Mouse (Mus musculus): ENCODE measurements around the gene Shisa5. TPM values are rescaled to one million over a fixed set of nuclear protein-coding genes. Genes with fewer than 3 reads are reported as not detected.
A peak's percentile ranks its signal among the peaks of the same experiment; 100 is the strongest.

The Shisa5 gene
- polyA plus RNA-seq, 1 experiment from 2014 or later, result 49.1 TPM

- no peaks in the 10 kb centered on the region for H3K9me3 ChIP-seq
- H3K4me1 ChIP-seq (replicated peaks), result peaks cover 44% of the 10 kb centered on the region
- H3K27me3 ChIP-seq, result no peaks in the 10 kb centered on the region
- WGBS, result 82% methylated on average over 7 of the region's 7 CpGs
- H3K4me3 ChIP-seq (replicated peaks), result no peak overlapping the region
- H3K9ac ChIP-seq (replicated peaks), result no peak overlapping the region
- H3K36me3 ChIP-seq, result peaks cover 90% of the 10 kb centered on the region
- no peak for ATAC-seq (ENCODE audit: insufficient number of reproducible peaks, insufficient read depth, low FRiP score, low TSS enrichment, low read depth)
- H3K27ac ChIP-seq, result no peak overlapping the region
- no peak overlapping the region for H3K4me2 ChIP-seq
Observed at GRCm38 (mm10) chr9:109103250-109103649, 64.9 kb downstream of the Shisa5 start.

DNA sequence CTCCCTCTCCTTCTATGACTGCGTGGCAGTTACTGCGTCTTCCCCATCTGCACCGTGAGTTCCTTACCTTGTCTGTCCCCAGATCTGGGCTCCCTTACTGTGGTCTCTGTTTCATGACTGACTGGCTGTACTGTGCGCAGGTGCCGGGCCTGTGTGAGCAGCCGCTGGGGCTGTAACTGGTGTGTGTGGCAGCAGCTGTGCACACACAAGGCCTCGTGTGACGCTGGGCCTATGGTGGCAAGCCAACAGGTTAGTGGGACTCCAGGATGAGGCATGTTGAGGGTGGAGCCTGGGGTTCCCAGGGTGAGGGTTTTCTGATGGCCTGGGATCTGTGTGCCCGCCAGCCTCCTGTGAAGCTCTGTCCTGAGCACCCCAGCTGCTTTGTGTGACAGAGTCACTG, 65.7 kb downstream of the Shisa5 start:
- no peak overlapping the region for H3K4me2 ChIP-seq
- no peaks in the 10 kb centered on the region for H3K9me3 ChIP-seq
- H3K27me3 ChIP-seq, result no peaks in the 10 kb centered on the region
- no peak for ATAC-seq (ENCODE audit: insufficient number of reproducible peaks, insufficient read depth, low FRiP score, low TSS enrichment, low read depth)
- H3K4me1 ChIP-seq (replicated peaks), result peaks cover 36% of the 10 kb centered on the region
- H3K9ac ChIP-seq (replicated peaks), result no peak overlapping the region
- no peak overlapping the region; the same call in 1 of the 2 replicates for H3K27ac ChIP-seq
- no peak overlapping the region for H3K4me3 ChIP-seq (replicated peaks)
- 89% methylated on average over 9 of the region's 9 CpGs for whole genome bisulfite sequencing
- H3K36me3 ChIP-seq, result peaks cover 95% of the 10 kb centered on the region

DNA sequence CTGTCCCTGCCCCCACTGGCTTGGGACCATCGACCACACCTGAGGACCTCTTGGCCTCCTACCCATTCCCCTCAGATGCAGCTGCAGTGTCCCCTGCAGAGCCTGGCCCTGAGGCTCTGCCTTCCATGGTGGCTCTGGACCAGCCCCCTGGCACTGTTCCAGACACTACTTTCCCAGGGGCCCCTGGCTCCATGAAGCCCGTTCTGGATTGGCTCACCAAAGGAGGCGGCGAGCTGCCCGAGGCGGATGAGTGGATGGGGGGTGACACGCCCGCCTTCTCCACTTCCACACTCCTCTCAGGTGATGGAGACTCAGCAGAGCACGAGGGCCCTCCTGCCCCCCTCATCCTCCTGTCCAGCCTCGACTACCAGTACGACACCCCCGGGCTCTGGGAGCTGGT, 66.6 kb downstream of the Shisa5 start:
- H3K9me3 ChIP-seq, result no peaks in the 10 kb centered on the region
- H3K36me3 ChIP-seq, result peaks cover 95% of the 10 kb centered on the region
- peaks cover 29% of the 10 kb centered on the region for H3K4me1 ChIP-seq (replicated peaks)
- no peaks in the 10 kb centered on the region for H3K27me3 ChIP-seq
- no peak overlapping the region for H3K27ac ChIP-seq
- no peak overlapping the region for H3K4me3 ChIP-seq (replicated peaks)
- no peak overlapping the region for H3K4me2 ChIP-seq
- ATAC-seq (ENCODE audit: insufficient number of reproducible peaks, insufficient read depth, low FRiP score, low TSS enrichment, low read depth), result no peak
- 82% methylated on average over 12 of the region's 12 CpGs for WGBS
- H3K9ac ChIP-seq (replicated peaks), result no peak overlapping the region

- Histone ChIP-seq H3K9me3 (no peaks in the 10 kb centered on the region), H3K27ac (no peak overlapping the region), H3K4me3 (replicated peaks) (no peak overlapping the region), H3K4me2 (no peak overlapping the region), H3K4me1 (replicated peaks) (peaks cover 29% of the 10 kb centered on the region), H3K27me3 (no peaks in the 10 kb centered on the region), H3K36me3 (peaks cover 95% of the 10 kb centered on the region), H3K9ac (replicated peaks) (no peak overlapping the region)
- ATAC-seq (ENCODE audit: insufficient number of reproducible peaks, insufficient read depth, low FRiP score, low TSS enrichment, low read depth), result no peak
- 90% methylated on average over 12 of the region's 12 CpGs for WGBS
Observed at GRCm38 (mm10) chr9:109105648-109106047, 67.3 kb downstream of the Shisa5 start.

GRCm38 (mm10) chr9:109107341-109107740, 69.0 kb downstream of the Shisa5 start:
- 29% methylated on average over 5 of the region's 6 CpGs for WGBS
- H3K36me3 ChIP-seq, result peaks cover 96% of the 10 kb centered on the region

More at GRCm38 (mm10) chr9:109107341-109107740, 69.0 kb downstream of the Shisa5 start:
- peaks cover 29% of the 10 kb centered on the region for H3K4me1 ChIP-seq (replicated peaks)
- H3K9me3 ChIP-seq, result no peaks in the 10 kb centered on the region
- no peak overlapping the region for H3K4me2 ChIP-seq
- no peaks in the 10 kb centered on the region for H3K27me3 ChIP-seq
- H3K9ac ChIP-seq (replicated peaks), result no peak overlapping the region
- H3K4me3 ChIP-seq (replicated peaks), result no peak overlapping the region
- ATAC-seq (ENCODE audit: insufficient number of reproducible peaks, insufficient read depth, low FRiP score, low TSS enrichment, low read depth), result no peak; the same call in 1 of the 2 replicates
- peak overlapping the region; percentile 42 for H3K27ac ChIP-seq

Other genes starting within 250 kb of the Shisa5 start
- 19.3 and 21.6 TPM in 2 replicates for gene Nckipsd, start 230.2 kb upstream of the Shisa5 start, polyA plus RNA-seq (2016; fragmentation: Nextera tagmentation; extraction: Ambion mirVana)
- 0.14 and 0.30 TPM in 2 replicates for gene Celsr3, start 212.2 kb upstream of the Shisa5 start, polyA plus RNA-seq (2016; fragmentation: Nextera tagmentation; extraction: Ambion mirVana)
- 16.3 and 20.1 TPM in 2 replicates for gene Slc26a6, start 185.3 kb upstream of the Shisa5 start, polyA plus RNA-seq (2016; fragmentation: Nextera tagmentation; extraction: Ambion mirVana)
- not detected in 2 replicates for gene Tmem89, start 123.9 kb upstream of the Shisa5 start, polyA plus RNA-seq (2016; fragmentation: Nextera tagmentation; extraction: Ambion mirVana)
- gene Uqcrc1, start 101.9 kb upstream of the Shisa5 start, polyA plus RNA-seq (2016; fragmentation: Nextera tagmentation; extraction: Ambion mirVana), result 439 and 444 TPM in 2 replicates
- 8.0 TPM in 2 replicates for gene Col7a1, start 85.0 kb upstream of the Shisa5 start, polyA plus RNA-seq (2016; fragmentation: Nextera tagmentation; extraction: Ambion mirVana)
- 0.37 TPM in 1 of 2 replicates, not detected in the other for gene Ucn2, start 52.6 kb upstream of the Shisa5 start, polyA plus RNA-seq (2016; fragmentation: Nextera tagmentation; extraction: Ambion mirVana)
- 13.4 and 16.3 TPM in 2 replicates for gene Pfkfb4, start 46.8 kb upstream of the Shisa5 start, polyA plus RNA-seq (2016; fragmentation: Nextera tagmentation; extraction: Ambion mirVana)
- 7.1 and 7.5 TPM in 2 replicates for gene Trex1, start 21.2 kb downstream of the Shisa5 start, polyA plus RNA-seq (2016; fragmentation: Nextera tagmentation; extraction: Ambion mirVana)
- gene Atrip, start 35.6 kb downstream of the Shisa5 start, polyA plus RNA-seq (2016; fragmentation: Nextera tagmentation; extraction: Ambion mirVana), result 31.6 and 33.4 TPM in 2 replicates
- 12.8 and 13.9 TPM in 2 replicates for gene Ccdc51, start 43.9 kb downstream of the Shisa5 start, polyA plus RNA-seq (2016; fragmentation: Nextera tagmentation; extraction: Ambion mirVana)
- gene Tma7, start 44.0 kb downstream of the Shisa5 start, polyA plus RNA-seq (2016; fragmentation: Nextera tagmentation; extraction: Ambion mirVana), result 840 and 867 TPM in 2 replicates
- gene Plxnb1, start 56.8 kb downstream of the Shisa5 start, polyA plus RNA-seq (2016; fragmentation: Nextera tagmentation; extraction: Ambion mirVana), result 22.2 and 25.7 TPM in 2 replicates
- gene Fbxw21, start 123.5 kb downstream of the Shisa5 start, polyA plus RNA-seq (2016; fragmentation: Nextera tagmentation; extraction: Ambion mirVana), result not detected in 2 replicates
- gene Fbxw13, start 157.4 kb downstream of the Shisa5 start, polyA plus RNA-seq (2016; fragmentation: Nextera tagmentation; extraction: Ambion mirVana), result not detected in 2 replicates
- not detected in 2 replicates for gene Fbxw20, start 196.2 kb downstream of the Shisa5 start, polyA plus RNA-seq (2016; fragmentation: Nextera tagmentation; extraction: Ambion mirVana)
- gene Fbxw14, start 249.1 kb downstream of the Shisa5 start, polyA plus RNA-seq (2016; fragmentation: Nextera tagmentation; extraction: Ambion mirVana), result not detected in 2 replicates